Mouse (Mus musculus): Measurements from ENCODE around the gene Fpr2.
A peak's percentile ranks its signal among the peaks of the same experiment; 100 is the strongest.
"Not testable (repeated sequence)": the region's sequence is repeated elsewhere in the genome, so short reads cannot be mapped to it uniquely, and the experiment has no call there.

Gene Fpr2

GRCm38 (mm10) chr17:17882672-17883071 is 5.0 kb upstream of the Fpr2 start:
- DNase-seq (ENCODE audit: low read depth), result no peak

GRCm38 (mm10) chr17:17883840-17884239 is 3.8 kb upstream of the Fpr2 start, which contains the start of gene Fpr1:
Gene Fpr1 (minus strand): TSS chr17:17883940.
- DNase-seq (ENCODE audit: low read depth), result no peak

GRCm38 (mm10) chr17:17889732-17890425 is 2.3 kb downstream of the Fpr2 start:
- no peak for DNase-seq (ENCODE audit: low read depth)

GRCm38 (mm10) chr17:17896039-17896438 is 8.4 kb downstream of the Fpr2 start:
- DNase-seq (ENCODE audit: low read depth), result peak; percentile 33

- no peak for DNase-seq (ENCODE audit: low read depth)
These were observed 11.6 kb downstream of the Fpr2 start for GRCm38 (mm10) chr17:17899268-17899667.

GRCm38 (mm10) chr17:17900768-17901167 is 13.1 kb downstream of the Fpr2 start:
- no peak for DNase-seq (ENCODE audit: low read depth)

GRCm38 (mm10) chr17:17909636-17910421 is 22.2 kb downstream of the Fpr2 start:
- DNase-seq (ENCODE audit: low read depth), result no peak

GRCm38 (mm10) chr17:17912618-17913017 is 25.0 kb downstream of the Fpr2 start:
- not testable (repeated sequence) for DNase-seq (ENCODE audit: low read depth)

GRCm38 (mm10) chr17:17917376-17917775 is 29.8 kb downstream of the Fpr2 start:
- DNase-seq (ENCODE audit: low read depth), result no peak

GRCm38 (mm10) chr17:17917782-17918181 is 30.2 kb downstream of the Fpr2 start:
- DNase-seq (ENCODE audit: low read depth), result no peak
